Mouse (Mus musculus): Measurements from ENCODE around the gene Olfr51. TPM values are rescaled to one million over a fixed set of nuclear protein-coding genes. Genes with fewer than 3 reads are reported as not detected.

Olfr51 gene
- total RNA-seq, 2 experiments from 2014 or later: not detected

Other genes starting within 250 kb of the Olfr51 start
- 1 to 10 TPM; 8.2 to 9.5 TPM for gene Zfp354c, start 175.9 kb upstream of the Olfr51 start, total RNA-seq (2021)
- gene Zfp879, start 162.0 kb upstream of the Olfr51 start, total RNA-seq (2021): 1 to 10 TPM in 1 of 2 experiments, under 1 TPM in 1; 0.57 to 1.5 TPM
- under 1 TPM; 0.21 to 0.24 TPM for gene Grm6, start 152.9 kb upstream of the Olfr51 start, total RNA-seq (2021)
- 1 to 10 TPM; 2.2 to 4.8 TPM for gene Zfp454, start 115.9 kb upstream of the Olfr51 start, total RNA-seq (2021)
- gene Zfp2, start 87.4 kb upstream of the Olfr51 start, total RNA-seq (2021): 1 to 10 TPM; 4.9 to 7.0 TPM
- gene Zfp354b, start 72.0 kb upstream of the Olfr51 start, total RNA-seq (2021): 1 to 10 TPM; 1.4 to 2.6 TPM
- gene 4933414I15Rik, start 59.8 kb upstream of the Olfr51 start, total RNA-seq (2021): not detected
- gene Prop1, start 49.8 kb upstream of the Olfr51 start, total RNA-seq (2021): not detected
- not detected for gene Olfr1378, start 37.1 kb upstream of the Olfr51 start, total RNA-seq (2021)
- gene Olfr1377, start 21.6 kb upstream of the Olfr51 start, total RNA-seq (2021): not detected
- gene Olfr54, start 10.6 kb downstream of the Olfr51 start, total RNA-seq (2021): under 1 TPM; 0.09 to 0.33 TPM
- not detected for gene Olfr1375, start 44.5 kb downstream of the Olfr51 start, total RNA-seq (2021)
- 1 to 10 TPM; 4.5 to 5.8 TPM for gene Zfp354a, start 55.7 kb downstream of the Olfr51 start, total RNA-seq (2021)
- gene Gm12569, start 216.9 kb downstream of the Olfr51 start, total RNA-seq (2021): not detected